Mouse (Mus musculus) hindbrain, embryonic 16.5 days (tissue): ENCODE measurements around the gene Erc2. TPM values are rescaled to one million over a fixed set of nuclear protein-coding genes. Genes with fewer than 3 reads are reported as not detected.

ENCODE experiments used
- ATAC-seq: fragments of 200-750 bp; cut with Nextera tagmentation; 2 replicates; pipeline ENCODE4 v1.8.0; 2017; ENCODE audit warnings: moderate TSS enrichment, moderate library complexity
- H3K27ac ChIP-seq: fragments of 300-500 bp; sonication (generic); 2 replicates; pipeline ENCODE4 v1.5.1; 2014; ENCODE audit warnings: low read depth, mild to moderate bottlenecking, control low read depth, low read length, moderate library complexity
- H3K27me3 ChIP-seq: fragments of 300-500 bp; sonication (generic); replicated peaks from 2 replicates; pipeline ENCODE4 v1.6.1; 2014; ENCODE audit warnings: low read length; ENCODE audit not compliant: control insufficient read depth, insufficient read depth
- H3K36me3 ChIP-seq: fragments of 300-500 bp; sonication (generic); 2 replicates; pipeline ENCODE4 v1.6.1; 2014; ENCODE audit warnings: mild to moderate bottlenecking, low read length, moderate library complexity, mixed read lengths; ENCODE audit not compliant: control insufficient read depth, insufficient read depth
- H3K4me1 ChIP-seq: fragments of 300-500 bp; sonication (generic); 2 replicates; pipeline ENCODE4 v1.6.1; 2014; ENCODE audit warnings: low read depth, low read length; ENCODE audit not compliant: control insufficient read depth, insufficient read depth
- H3K4me2 ChIP-seq: fragments of 300-500 bp; sonication (generic); 2 replicates; pipeline ENCODE4 v1.6.1; 2014; ENCODE audit warnings: mild to moderate bottlenecking, low read length, control low read depth, moderate library complexity
- H3K4me3 ChIP-seq: fragments of 300-500 bp; sonication (generic); 2 replicates; pipeline ENCODE4 v1.5.1; 2014; ENCODE audit warnings: mild to moderate bottlenecking, low read length, control low read depth, moderate library complexity
- H3K9ac ChIP-seq: fragments of 300-500 bp; sonication (generic); 2 replicates; pipeline ENCODE4 v1.6.1; 2014; ENCODE audit warnings: low read depth, mild to moderate bottlenecking, control low read depth, low read length, moderate library complexity
- H3K9me3 ChIP-seq: fragments of 300-500 bp; sonication (generic); 2 replicates; pipeline ENCODE4 v1.6.1; 2014; ENCODE audit warnings: mild to moderate bottlenecking, low read length, moderate library complexity; ENCODE audit not compliant: control insufficient read depth
- whole genome bisulfite sequencing: fragments of 180-500 bp; shearing (Covaris S2); extraction: QIAGEN DNeasy Blood & Tissue Kit; methylation state at CpG from one replicate; pipeline ENCODE4 v1.1.7; 2014; 5-methylcytosine and 5-hydroxymethylcytosine counted together
- polyA plus RNA-seq: library from polyadenylated mRNA; unstranded; fragments of >200 nt; fragmentation: Nextera tagmentation; extraction: Ambion mirVana; gene quantifications from 2 replicates; pipeline ENCODE4 v1.2.1, GENCODE M21; 2015

Gene Erc2
- polyA plus RNA-seq, 1 experiment from 2014 or later: 73.8 TPM

DNA sequence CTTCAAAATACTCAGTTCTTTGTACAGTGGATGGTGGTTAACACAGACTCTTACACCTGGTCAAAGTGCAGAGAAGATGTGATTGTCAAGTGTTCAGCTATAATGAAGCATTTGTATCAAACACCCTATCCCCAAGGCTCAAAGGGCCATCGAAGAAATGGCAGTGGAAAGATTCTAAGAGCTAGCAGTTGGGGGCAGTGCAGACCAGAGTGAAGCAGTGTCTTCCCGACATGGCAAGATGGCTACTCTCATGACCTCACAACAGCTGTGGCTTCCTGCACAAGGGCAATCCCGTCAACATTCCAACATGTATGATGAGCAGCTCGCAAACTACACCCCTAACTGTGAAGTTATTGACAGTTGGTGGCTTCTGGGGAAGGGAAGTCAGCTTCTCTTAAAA is 471.0 kb downstream of the Erc2 start:
- H3K27ac ChIP-seq: no peak overlapping the region
- no peak for ATAC-seq
- 71% methylated on average over 4 of the region's 4 CpGs for WGBS
- H3K27me3 ChIP-seq: no peaks in the 10 kb centered on the region
- no peaks in the 10 kb centered on the region for H3K9me3 ChIP-seq
- H3K4me3 ChIP-seq: no peak overlapping the region
- H3K36me3 ChIP-seq: peaks cover 3% of the 10 kb centered on the region; the same call in 1 of the 2 replicates
- no peak overlapping the region for H3K4me2 ChIP-seq
- H3K4me1 ChIP-seq: no peaks in the 10 kb centered on the region
- H3K9ac ChIP-seq: no peak overlapping the region

DNA sequence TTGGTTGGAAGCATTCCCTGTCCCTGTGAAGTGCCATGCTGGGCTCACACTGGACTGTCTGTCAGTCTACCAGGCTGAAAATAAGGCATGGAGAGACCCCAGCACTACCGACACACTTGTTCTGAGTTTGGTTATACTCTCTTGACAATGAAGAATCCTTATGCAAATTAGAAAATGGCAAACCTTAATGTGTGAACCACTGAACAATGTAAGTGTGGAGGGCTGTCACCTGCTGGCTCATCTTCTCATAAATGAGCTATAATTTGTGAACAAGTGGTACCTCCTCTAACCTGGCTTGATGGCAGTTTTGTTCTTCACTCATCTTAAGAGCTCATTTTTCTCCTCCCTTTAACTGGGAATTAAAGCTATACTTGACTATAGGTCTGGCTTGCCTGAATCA is 471.7 kb downstream of the Erc2 start:
- Histone ChIP-seq H3K4me3 (no peak overlapping the region), H3K4me1 (no peaks in the 10 kb centered on the region), H3K27me3 (no peaks in the 10 kb centered on the region), H3K9me3 (no peaks in the 10 kb centered on the region), H3K27ac (no peak overlapping the region), H3K4me2 (no peak overlapping the region), H3K9ac (no peak overlapping the region), H3K36me3 (peaks cover 3% of the 10 kb centered on the region; the same call in 1 of the 2 replicates)
- WGBS: 50% methylated on average over 1 of the region's 1 CpGs
- no peak for ATAC-seq

DNA sequence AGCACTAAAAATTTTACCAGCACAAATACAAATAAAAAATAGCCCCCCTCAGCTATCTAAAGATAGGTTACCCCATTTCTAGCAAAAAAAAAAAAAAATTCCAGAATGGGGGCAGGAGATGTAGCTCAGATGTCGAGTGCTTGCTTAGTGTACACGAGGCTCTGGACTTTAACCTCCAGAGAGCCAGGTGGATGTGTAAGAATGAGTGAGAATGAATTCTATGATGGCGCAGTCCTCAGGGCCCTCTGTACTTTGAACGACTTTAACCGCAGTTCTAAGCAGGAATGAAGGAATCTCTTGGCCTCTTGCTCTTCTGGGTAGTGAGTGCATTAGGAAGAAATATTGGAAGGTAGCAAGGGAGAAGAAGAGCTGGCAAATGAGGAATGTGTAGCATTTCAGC is 476.9 kb downstream of the Erc2 start:
- ATAC-seq: no peak
- H3K4me1 ChIP-seq: no peaks in the 10 kb centered on the region
- no peak overlapping the region for H3K4me2 ChIP-seq
- H3K27ac ChIP-seq: no peak overlapping the region
- WGBS: 90% methylated on average over 5 of the region's 5 CpGs
- no peaks in the 10 kb centered on the region for H3K9me3 ChIP-seq
- H3K4me3 ChIP-seq: no peak overlapping the region
- H3K27me3 ChIP-seq: no peaks in the 10 kb centered on the region
- no peak overlapping the region for H3K9ac ChIP-seq
- H3K36me3 ChIP-seq: peaks cover 3% of the 10 kb centered on the region; the same call in 1 of the 2 replicates

DNA sequence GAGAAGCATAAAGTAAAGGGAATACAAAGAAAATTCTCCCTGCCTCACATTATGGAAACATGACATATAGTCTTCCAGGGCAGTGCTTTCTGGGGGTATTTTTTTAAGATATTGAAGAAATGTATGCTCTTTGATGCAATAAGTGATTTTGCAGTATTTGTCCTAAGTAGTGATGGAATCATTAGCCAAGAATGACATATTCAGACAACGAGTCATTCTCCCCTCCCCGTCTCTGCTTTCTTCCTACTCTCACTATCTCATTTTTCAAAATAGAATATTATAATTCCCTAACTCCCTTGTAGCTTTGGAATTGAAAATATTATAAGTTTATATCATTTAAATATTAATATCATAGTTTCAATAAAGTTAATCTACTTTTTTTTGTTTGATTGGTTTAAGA is 490.9 kb downstream of the Erc2 start:
- Histone ChIP-seq H3K36me3 (no peaks in the 10 kb centered on the region), H3K9ac (no peak overlapping the region), H3K4me1 (no peaks in the 10 kb centered on the region), H3K4me2 (no peak overlapping the region), H3K4me3 (no peak overlapping the region), H3K9me3 (no peaks in the 10 kb centered on the region), H3K27ac (no peak overlapping the region), H3K27me3 (no peaks in the 10 kb centered on the region)
- 87% methylated on average over 2 of the region's 2 CpGs for WGBS
- ATAC-seq: no peak

DNA sequence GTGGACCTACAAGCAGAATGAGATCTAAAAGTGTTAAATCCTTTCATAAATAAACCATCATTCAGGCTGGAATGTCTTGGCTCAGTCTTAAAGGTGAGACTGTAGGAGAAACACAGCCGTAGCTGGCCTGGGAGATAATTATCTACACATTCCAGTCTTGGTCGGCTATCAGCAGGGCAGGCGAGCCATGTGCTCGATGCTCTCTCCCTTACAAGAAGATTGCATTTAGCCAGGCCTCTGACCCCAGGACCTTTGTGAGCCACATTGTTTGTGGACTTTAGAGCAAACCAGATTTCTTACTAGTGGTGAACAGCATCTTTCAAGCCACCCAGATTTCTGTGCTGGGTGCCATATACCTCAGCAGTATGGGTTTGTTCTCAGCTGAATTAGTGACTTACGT is 498.6 kb downstream of the Erc2 start:
- 0 out of 2 replicates have a peak, but pooled peaks cover 2% of the 10 kb centered on the region for H3K36me3 ChIP-seq
- no peak overlapping the region for H3K9ac ChIP-seq
- H3K27me3 ChIP-seq: no peaks in the 10 kb centered on the region
- H3K9me3 ChIP-seq: no peaks in the 10 kb centered on the region
- H3K4me3 ChIP-seq: no peak overlapping the region
- no peak for ATAC-seq
- 69% methylated on average over 5 of the region's 5 CpGs for WGBS
- H3K27ac ChIP-seq: no peak overlapping the region
- no peak overlapping the region for H3K4me2 ChIP-seq
- H3K4me1 ChIP-seq: no peaks in the 10 kb centered on the region

DNA sequence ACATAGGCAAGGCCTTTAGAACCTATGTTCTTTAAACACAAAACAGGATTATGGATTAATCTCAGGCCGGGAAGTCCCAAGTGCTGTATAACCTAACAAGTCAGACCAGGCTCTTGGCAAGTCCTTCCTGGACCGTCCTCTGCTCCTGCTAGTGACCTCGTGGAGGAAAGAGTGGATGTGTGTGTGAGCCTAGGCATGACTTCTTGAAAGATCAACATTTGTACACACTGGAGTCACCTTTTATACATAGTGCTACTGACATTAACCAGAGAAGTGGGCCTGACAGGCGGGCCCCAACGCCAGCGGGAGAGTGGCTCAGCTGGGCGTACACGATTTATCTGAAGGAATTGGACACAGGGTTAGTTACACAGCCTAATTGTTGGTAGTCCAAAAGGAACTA is 504.6 kb downstream of the Erc2 start:
- H3K4me1 ChIP-seq: no peaks in the 10 kb centered on the region
- H3K9me3 ChIP-seq: no peaks in the 10 kb centered on the region
- WGBS: 91% methylated on average over 8 of the region's 8 CpGs
- no peak overlapping the region for H3K9ac ChIP-seq
- H3K4me3 ChIP-seq: no peak overlapping the region
- no peak overlapping the region for H3K27ac ChIP-seq
- H3K27me3 ChIP-seq: no peaks in the 10 kb centered on the region
- no peak for ATAC-seq
- H3K36me3 ChIP-seq: no peaks in the 10 kb centered on the region
- H3K4me2 ChIP-seq: no peak overlapping the region

DNA sequence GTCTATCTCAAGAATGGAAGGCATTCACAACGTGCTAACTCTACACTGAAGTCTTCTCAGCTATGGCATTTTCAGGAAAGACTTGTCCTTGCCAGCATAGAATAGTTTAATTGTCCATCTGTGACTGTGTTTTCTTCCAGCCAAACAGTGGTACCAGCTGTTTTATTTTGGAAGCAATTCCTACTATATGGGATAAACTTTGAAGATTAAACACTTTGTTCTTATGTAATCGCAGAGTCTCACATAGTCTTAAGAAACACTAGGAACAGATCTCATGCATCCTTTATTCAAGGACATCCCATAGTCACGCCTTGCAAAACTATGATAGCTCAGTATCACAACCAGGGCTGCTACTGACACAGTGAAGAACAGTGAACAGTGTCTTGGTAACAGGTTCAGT is 506.8 kb downstream of the Erc2 start:
- Histone ChIP-seq H3K36me3 (no peaks in the 10 kb centered on the region), H3K4me1 (no peaks in the 10 kb centered on the region), H3K4me3 (no peak overlapping the region), H3K4me2 (no peak overlapping the region), H3K27me3 (no peaks in the 10 kb centered on the region), H3K27ac (no peak overlapping the region), H3K9ac (no peak overlapping the region), H3K9me3 (no peaks in the 10 kb centered on the region)
- no peak for ATAC-seq
- 86% methylated on average over 3 of the region's 3 CpGs for WGBS

DNA sequence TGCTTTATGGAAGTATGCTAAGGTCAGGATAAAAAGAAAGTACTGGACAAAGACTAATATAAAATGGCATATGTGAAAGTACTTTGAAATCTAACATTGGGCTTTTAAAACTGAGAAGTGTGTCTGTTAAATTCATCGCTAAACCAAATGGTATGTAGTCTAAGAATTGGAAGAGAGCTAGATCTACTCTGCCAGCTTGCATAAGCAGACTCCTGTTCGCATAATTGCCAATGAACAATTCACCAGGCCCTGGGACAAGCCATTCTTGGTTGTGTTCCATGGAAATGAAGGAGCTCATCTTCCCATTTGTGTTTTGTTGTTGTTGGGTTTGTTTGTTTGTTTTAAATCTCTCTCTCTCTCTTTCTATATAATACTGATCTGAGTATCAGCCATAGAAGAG is 521.8 kb downstream of the Erc2 start:
- Histone ChIP-seq H3K36me3 (no peaks in the 10 kb centered on the region), H3K4me1 (no peaks in the 10 kb centered on the region), H3K27me3 (no peaks in the 10 kb centered on the region), H3K9ac (no peak overlapping the region), H3K4me3 (no peak overlapping the region), H3K27ac (no peak overlapping the region), H3K9me3 (no peaks in the 10 kb centered on the region), H3K4me2 (no peak overlapping the region)
- 91% methylated on average over 2 of the region's 2 CpGs for WGBS
- no peak for ATAC-seq

DNA sequence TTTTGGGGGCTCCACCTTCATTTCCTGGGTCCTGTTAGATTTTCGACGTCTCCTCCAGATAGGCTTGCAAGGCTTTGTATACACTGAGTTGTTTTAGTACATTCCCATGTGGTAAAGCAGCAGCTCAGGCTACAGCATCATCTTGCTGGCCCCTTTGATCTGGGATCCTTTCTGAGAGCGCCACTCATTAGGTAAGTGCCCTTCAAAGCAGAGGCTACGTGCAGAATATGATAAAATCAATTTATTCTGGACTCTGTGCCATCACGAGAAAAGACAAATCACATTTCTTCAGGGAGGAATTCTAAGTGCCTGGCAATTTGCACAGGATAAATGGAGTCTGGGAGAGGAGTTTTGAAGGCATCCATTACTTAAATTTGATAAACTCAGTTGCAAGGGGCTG is 525.0 kb downstream of the Erc2 start:
- Histone ChIP-seq H3K4me3 (no peak overlapping the region), H3K9ac (no peak overlapping the region), H3K27me3 (no peaks in the 10 kb centered on the region), H3K9me3 (no peaks in the 10 kb centered on the region), H3K27ac (no peak overlapping the region), H3K4me2 (no peak overlapping the region), H3K36me3 (no peaks in the 10 kb centered on the region), H3K4me1 (no peaks in the 10 kb centered on the region)
- ATAC-seq: no peak
- WGBS: 60% methylated on average over 5 of the region's 5 CpGs

DNA sequence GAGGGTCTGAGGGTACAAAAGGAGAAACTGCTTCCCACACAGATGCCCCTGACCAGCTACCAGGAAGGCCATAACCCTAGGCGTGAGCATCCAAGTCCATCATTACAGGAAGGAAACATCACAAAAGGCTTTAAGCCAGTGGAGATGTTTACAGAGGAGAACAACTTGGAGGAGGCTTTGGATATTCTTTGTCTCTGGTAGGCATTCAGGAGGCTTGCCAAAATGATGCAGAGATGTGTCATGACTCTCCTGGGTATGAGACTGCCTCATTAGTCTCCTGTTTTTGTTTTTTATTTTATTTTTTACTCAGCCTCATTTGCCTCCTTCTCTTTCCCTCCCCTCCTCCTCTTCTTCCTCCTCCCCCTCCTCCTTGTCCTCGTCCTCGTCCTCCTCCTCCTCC is 528.7 kb downstream of the Erc2 start:
- H3K4me1 ChIP-seq: no peaks in the 10 kb centered on the region
- 84% methylated on average over 3 of the region's 3 CpGs for WGBS
- H3K27ac ChIP-seq: no peak overlapping the region
- H3K36me3 ChIP-seq: no peaks in the 10 kb centered on the region
- H3K9me3 ChIP-seq: no peaks in the 10 kb centered on the region
- ATAC-seq: no peak
- no peak overlapping the region for H3K4me2 ChIP-seq
- H3K27me3 ChIP-seq: no peaks in the 10 kb centered on the region
- H3K9ac ChIP-seq: no peak overlapping the region
- H3K4me3 ChIP-seq: no peak overlapping the region
